Mouse (Mus musculus) neutrophil, adult 65 days (primary cell): ENCODE data around the gene Bclaf1. TPM values are rescaled to one million over a fixed set of nuclear protein-coding genes. Genes with fewer than 3 reads are reported as not detected.

ENCODE experiments used
- total RNA-seq: library from RNA; stranded (reverse); gene quantifications from 2 replicates; pipeline ENCODE4 v1.2.4, GENCODE M21; 2023

The Bclaf1 gene
- total RNA-seq: 101 and 134 TPM in 2 replicates

DNA sequence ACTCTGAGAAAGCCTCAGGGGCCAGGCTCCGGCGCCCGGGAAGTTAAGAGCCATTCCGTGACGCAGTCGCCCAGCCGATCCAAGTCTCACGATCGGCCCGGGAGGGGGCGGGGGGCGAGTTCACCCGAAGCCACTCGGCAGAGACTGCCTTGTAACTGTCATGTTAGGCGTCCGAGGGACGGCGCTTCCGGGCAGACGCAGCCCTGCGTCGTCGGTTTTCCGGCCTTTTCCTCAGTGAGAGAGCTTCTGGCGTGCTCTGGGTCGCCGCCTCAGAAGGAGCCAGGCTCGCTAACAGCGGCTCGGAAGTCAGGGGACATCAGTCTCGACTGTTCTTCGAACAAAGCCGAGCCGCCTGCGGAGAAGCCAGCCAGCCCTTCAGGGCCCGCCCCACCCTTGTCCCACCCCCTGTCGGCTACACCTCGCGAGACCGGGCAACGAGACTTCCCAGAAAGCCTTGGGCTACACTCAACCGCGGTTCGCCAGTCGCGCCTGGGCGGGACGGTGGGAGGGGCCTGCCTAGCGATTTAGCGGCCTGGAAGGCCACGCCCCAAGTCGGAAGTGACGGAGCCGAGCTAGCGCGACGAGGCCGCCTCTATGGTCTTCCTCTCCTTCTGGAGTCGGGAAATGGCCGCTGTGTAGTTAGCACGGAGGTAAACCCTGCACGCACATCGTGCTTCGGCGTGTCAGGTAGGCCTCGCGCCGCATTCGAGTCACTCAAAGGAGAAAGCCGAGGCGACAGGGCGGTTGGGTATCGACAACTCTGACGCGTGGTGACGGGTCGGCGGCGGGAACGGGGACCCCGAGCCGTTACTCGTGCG is at the start of gene Bclaf1:
TSS of gene Bclaf1 (plus strand) at position 552 of the 818 bp plus-strand sequence.

DNA sequence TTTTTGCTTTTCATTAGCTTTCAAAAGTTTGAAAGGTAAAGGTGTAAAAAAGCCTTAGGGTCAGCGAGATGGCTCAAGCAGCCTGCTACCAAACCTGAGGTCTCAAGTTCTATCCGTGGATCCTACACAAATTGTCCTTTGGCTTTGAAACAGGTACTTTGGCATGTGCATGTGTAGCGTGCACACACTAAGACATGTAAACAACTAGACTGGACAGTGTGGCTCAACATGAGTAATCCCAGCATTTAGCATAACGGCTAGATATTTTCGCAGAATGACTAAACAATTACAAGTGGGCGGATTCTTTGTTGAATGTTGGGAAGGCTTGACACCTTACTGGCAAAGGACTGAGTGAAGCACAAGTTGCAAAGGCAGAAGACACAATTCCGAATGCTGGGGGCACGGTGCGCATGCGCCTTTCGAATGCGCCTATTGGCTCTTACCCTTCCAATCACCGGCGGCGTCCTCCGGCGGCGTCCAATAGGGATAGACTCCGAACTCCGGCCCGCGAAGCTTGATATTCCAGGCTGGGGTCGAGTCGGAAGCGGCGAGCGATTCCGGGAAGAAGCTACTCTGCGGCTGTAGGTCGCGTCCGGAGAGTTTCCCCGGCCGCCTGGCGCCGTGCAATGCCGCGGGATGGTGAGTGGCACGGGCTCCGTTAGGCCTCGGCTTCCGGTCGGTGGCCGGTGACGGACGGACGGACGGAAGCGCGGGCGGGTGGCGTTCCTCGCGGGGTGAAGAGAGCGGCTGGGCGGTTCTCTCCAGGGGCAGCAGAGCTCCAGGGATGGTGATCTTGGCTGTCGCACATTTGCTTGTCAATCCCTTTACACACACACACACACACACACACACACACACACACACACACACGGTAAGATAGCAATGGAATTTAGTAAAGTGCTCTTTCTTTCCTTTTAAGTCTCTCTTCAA is 35.3 kb downstream of the Bclaf1 start, which contains the start of gene Mtfr2:
TSS of gene Mtfr2 (plus strand) at position 486 of the 930 bp plus-strand sequence.

Other genes starting within 250 kb of the Bclaf1 start
- gene Map7, start 164.0 kb upstream of the Bclaf1 start, total RNA-seq: 2.3 and 3.3 TPM in 2 replicates
- 16.8 and 20.9 TPM in 2 replicates for gene Mtfr2, start 35.3 kb downstream of the Bclaf1 start, total RNA-seq